Mouse (Mus musculus) kidney, embryonic 14.5 days (tissue): ENCODE data around the gene Cers5. TPM values are rescaled to one million over a fixed set of nuclear protein-coding genes. Genes with fewer than 3 reads are reported as not detected.

Experiments
- ATAC-seq: fragments of 200-750 bp; cut with Nextera tagmentation; 2 replicates; pipeline ENCODE4 v1.8.0; 2017; ENCODE audit warnings: moderate number of reproducible peaks, mild to moderate bottlenecking, moderate TSS enrichment, moderate library complexity; ENCODE audit not compliant: low FRiP score, low TSS enrichment
- H3K27ac ChIP-seq: fragments of 300-500 bp; sonication (generic); 2 replicates; pipeline ENCODE4 v1.5.1; 2014; ENCODE audit warnings: low read depth, mild to moderate bottlenecking, low read length, moderate library complexity, mixed read lengths
- H3K27me3 ChIP-seq: fragments of 300-500 bp; sonication (generic); 2 replicates; pipeline ENCODE4 v1.6.1; 2014; ENCODE audit warnings: mild to moderate bottlenecking, low read length; ENCODE audit not compliant: control insufficient read depth, insufficient read depth
- H3K36me3 ChIP-seq: fragments of 300-500 bp; sonication (generic); 2 replicates; pipeline ENCODE4 v1.6.1; 2014; ENCODE audit warnings: low read length, mixed read lengths; ENCODE audit not compliant: control insufficient read depth, insufficient read depth
- H3K4me1 ChIP-seq: fragments of 300-500 bp; sonication (generic); 2 replicates; pipeline ENCODE4 v1.6.1; 2014; ENCODE audit warnings: low read length, mixed read lengths; ENCODE audit not compliant: control insufficient read depth, insufficient read depth
- H3K4me2 ChIP-seq: fragments of 300-500 bp; sonication (generic); replicated peaks from 2 replicates; pipeline ENCODE4 v1.6.1; 2014; ENCODE audit warnings: low read depth, mild to moderate bottlenecking, low read length
- H3K4me3 ChIP-seq: fragments of 300-500 bp; sonication (generic); 2 replicates; pipeline ENCODE4 v1.5.1; 2014; ENCODE audit warnings: mild to moderate bottlenecking, low read length
- H3K9ac ChIP-seq: fragments of 300-500 bp; sonication (generic); 2 replicates; pipeline ENCODE4 v1.6.1; 2014; ENCODE audit warnings: low read depth, mild to moderate bottlenecking, low read length, moderate library complexity
- H3K9me3 ChIP-seq: fragments of 300-500 bp; sonication (generic); 2 replicates; pipeline ENCODE4 v1.6.1; 2016; ENCODE audit warnings: low read length; ENCODE audit not compliant: control insufficient read depth
- WGBS: fragments of 180-500 bp; shearing (Covaris S2); extraction: QIAGEN DNeasy Blood & Tissue Kit; methylation state at CpG from one replicate; pipeline ENCODE4 v1.1.7; 2014; 5-methylcytosine and 5-hydroxymethylcytosine counted together
- polyA plus RNA-seq: library from polyadenylated mRNA; unstranded; fragments of >200 nt; fragmentation: Nextera tagmentation; extraction: Ambion mirVana; gene quantifications from 2 replicates; pipeline ENCODE4 v1.2.1, GENCODE M21; 2014

Cers5 gene
- polyA plus RNA-seq, 1 experiment from 2014 or later = 87.7 TPM

GRCm38 (mm10) chr15:99724292-99725021 is 48.2 kb downstream of the Cers5 start:
- peaks cover 19% of the 10 kb centered on the region for H3K36me3 ChIP-seq
- H3K4me1 ChIP-seq = peaks cover 30% of the 10 kb centered on the region
- H3K27ac ChIP-seq = peak overlapping the region; percentile 95
- 3% methylated on average over 16 of the region's 16 CpGs for WGBS
- peak overlapping the region; percentile 32; the same call in 1 of the 2 replicates for H3K9ac ChIP-seq
- peak overlapping the region; percentile 98; the same call in 1 of the 2 replicates for H3K4me3 ChIP-seq
- no peaks in the 10 kb centered on the region for H3K27me3 ChIP-seq
- peak; percentile 63 for ATAC-seq
- H3K9me3 ChIP-seq = no peaks in the 10 kb centered on the region
- peak overlapping the region; percentile 45 for H3K4me2 ChIP-seq

GRCm38 (mm10) chr15:99723515-99724291 is 49.0 kb downstream of the Cers5 start:
- Histone ChIP-seq H3K4me2 (peak overlapping the region; percentile 45; the same call in 1 of the 2 replicates), H3K36me3 (peaks cover 15% of the 10 kb centered on the region), H3K4me1 (peaks cover 30% of the 10 kb centered on the region), H3K9ac (peak overlapping the region; percentile 29; the same call in 1 of the 2 replicates), H3K4me3 (peak overlapping the region; percentile 98; the same call in 1 of the 2 replicates), H3K27me3 (no peaks in the 10 kb centered on the region), H3K27ac (peak overlapping the region; percentile 95), H3K9me3 (no peaks in the 10 kb centered on the region)
- ATAC-seq = no peak
- WGBS = 15% methylated on average over 11 of the region's 11 CpGs

GRCm38 (mm10) chr15:99723120-99723514 is 49.6 kb downstream of the Cers5 start:
- Histone ChIP-seq H3K4me1 (peaks cover 33% of the 10 kb centered on the region), H3K27ac (peak overlapping the region; percentile 95), H3K4me2 (no peak overlapping the region)

GRCm38 (mm10) chr15:99721921-99722743 is 50.6 kb downstream of the Cers5 start:
- ATAC-seq = no peak
- Histone ChIP-seq H3K4me2 (no peak overlapping the region), H3K27ac (no peak overlapping the region), H3K36me3 (peaks cover 2% of the 10 kb centered on the region; the same call in 1 of the 2 replicates), H3K9me3 (no peaks in the 10 kb centered on the region), H3K9ac (no peak overlapping the region), H3K4me3 (no peak overlapping the region), H3K27me3 (no peaks in the 10 kb centered on the region), H3K4me1 (peaks cover 40% of the 10 kb centered on the region)
- 72% methylated on average over 25 of the region's 25 CpGs for WGBS

More at GRCm38 (mm10) chr15:99723120-99723514, 49.6 kb downstream of the Cers5 start:
- H3K9me3 ChIP-seq = no peaks in the 10 kb centered on the region
- WGBS = 72% methylated on average over 10 of the region's 10 CpGs
- no peak overlapping the region for H3K9ac ChIP-seq
- no peak overlapping the region for H3K4me3 ChIP-seq
- H3K36me3 ChIP-seq = peaks cover 9% of the 10 kb centered on the region
- H3K27me3 ChIP-seq = no peaks in the 10 kb centered on the region
- ATAC-seq = no peak

GRCm38 (mm10) chr15:99719865-99720264 is 52.8 kb downstream of the Cers5 start:
- Histone ChIP-seq H3K4me2 (no peak overlapping the region), H3K27me3 (no peaks in the 10 kb centered on the region), H3K4me3 (no peak overlapping the region), H3K36me3 (peaks cover 5% of the 10 kb centered on the region; the same call in 1 of the 2 replicates), H3K9me3 (no peaks in the 10 kb centered on the region), H3K4me1 (peaks cover 46% of the 10 kb centered on the region), H3K27ac (no peak overlapping the region), H3K9ac (no peak overlapping the region)
- 79% methylated on average over 8 of the region's 8 CpGs for WGBS
- no peak for ATAC-seq

GRCm38 (mm10) chr15:99718461-99719021 is 54.1 kb downstream of the Cers5 start:
- H3K9ac ChIP-seq = no peak overlapping the region
- no peak overlapping the region for H3K27ac ChIP-seq
- H3K27me3 ChIP-seq = no peaks in the 10 kb centered on the region
- no peak overlapping the region for H3K4me3 ChIP-seq
- 75% methylated on average over 9 of the region's 9 CpGs for WGBS
- H3K36me3 ChIP-seq = peaks cover 15% of the 10 kb centered on the region
- H3K4me2 ChIP-seq = no peak overlapping the region
- no peaks in the 10 kb centered on the region for H3K9me3 ChIP-seq
- H3K4me1 ChIP-seq = peaks cover 32% of the 10 kb centered on the region
- no peak for ATAC-seq

GRCm38 (mm10) chr15:99717386-99718334 is 55.0 kb downstream of the Cers5 start, which contains the start of gene Gpd1:
Gpd1 (plus strand) TSS chr15:99717515.
- H3K4me2 ChIP-seq = no peak within 1 kb of the TSS
- peak within 1 kb of the TSS; percentile 37; the same call in 1 of the 2 replicates for H3K27ac ChIP-seq
- H3K27me3 ChIP-seq = no peaks in the 10 kb centered on the region
- ATAC-seq = peak; percentile 8; the same call in 1 of the 2 replicates
- no peaks in the 10 kb centered on the region for H3K9me3 ChIP-seq
- peaks cover 24% of the 10 kb centered on the region for H3K4me1 ChIP-seq
- no peak within 1 kb of the TSS for H3K4me3 ChIP-seq
- peaks cover 24% of the 10 kb centered on the region for H3K36me3 ChIP-seq
- WGBS = 53% methylated on average over 26 of the region's 26 CpGs
- H3K9ac ChIP-seq = no peak within 1 kb of the TSS
